Mouse (Mus musculus) limb, embryonic 10.5 days (tissue): ENCODE data around the gene Kmt2e. TPM values are rescaled to one million over a fixed set of nuclear protein-coding genes. Genes with fewer than 3 reads are reported as not detected.

Source experiments
- DNase-seq: peaks from one replicate; pipeline ENCODE4 v3.0.0-alpha.2; 2017; ENCODE audit warnings: low spot score
- H3K27ac ChIP-seq: fragments of 300-500 bp; sonication (generic); 2 replicates; pipeline ENCODE4 v1.5.1; 2016; ENCODE audit warnings: mild to moderate bottlenecking
- H3K27me3 ChIP-seq: fragments of 300-500 bp; sonication (generic); 2 replicates; pipeline ENCODE4 v1.6.1; 2016; ENCODE audit warnings: low read depth, mild to moderate bottlenecking; ENCODE audit not compliant: poor library complexity, severe bottlenecking
- H3K36me3 ChIP-seq: fragments of 300-500 bp; sonication (generic); 2 replicates; pipeline ENCODE4 v1.6.1; 2016; ENCODE audit warnings: mild to moderate bottlenecking, moderate library complexity
- H3K4me1 ChIP-seq: fragments of 300-500 bp; sonication (generic); 2 replicates; pipeline ENCODE4 v1.6.1; 2016
- H3K4me3 ChIP-seq: fragments of 300-500 bp; sonication (generic); 2 replicates; pipeline ENCODE4 v1.5.1; 2016; ENCODE audit warnings: mild to moderate bottlenecking, moderate library complexity
- H3K9me3 ChIP-seq: fragments of 300-500 bp; sonication (generic); replicated peaks from 2 replicates; pipeline ENCODE4 v1.6.1; 2016; ENCODE audit warnings: mild to moderate bottlenecking
- WGBS: fragments of 180-500 bp; shearing (Covaris S2); methylation state at CpG from one replicate; pipeline ENCODE4 v1.1.7; 2016; 5-methylcytosine and 5-hydroxymethylcytosine counted together
- polyA plus RNA-seq: library from polyadenylated mRNA; unstranded; fragments of >200 nt; fragmentation: Nextera tagmentation; extraction: Ambion mirVana; gene quantifications from 2 replicates; pipeline ENCODE4 v1.2.1, GENCODE M21; 2016

Gene Kmt2e
- polyA plus RNA-seq, 1 experiment from 2014 or later = 95.4 TPM

DNA sequence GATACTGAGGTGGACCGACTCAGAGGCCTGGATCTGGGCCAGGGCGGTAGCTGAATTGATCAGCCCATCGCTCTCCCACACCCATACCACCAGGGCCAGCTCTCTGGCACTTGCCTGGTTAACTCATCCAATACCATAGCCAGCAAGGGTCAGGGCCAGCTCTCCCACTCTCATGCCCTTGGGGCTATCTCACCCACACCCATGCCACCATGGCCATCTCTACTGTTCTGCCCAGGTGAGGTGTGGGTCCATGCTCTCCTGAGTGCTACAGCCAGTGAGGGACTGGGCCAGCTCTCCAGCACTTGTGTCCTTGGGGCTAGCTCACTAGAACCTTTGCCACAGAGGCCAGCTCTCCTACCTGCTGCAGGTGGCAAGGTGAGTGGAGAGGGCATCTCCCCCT lies 34.1 kb upstream of the Kmt2e start:
- no peaks in the 10 kb centered on the region for H3K27me3 ChIP-seq
- H3K9me3 ChIP-seq = no peaks in the 10 kb centered on the region
- H3K36me3 ChIP-seq = peaks cover 42% of the 10 kb centered on the region
- no peak overlapping the region for H3K27ac ChIP-seq
- WGBS = 95% methylated on average over 3 of the region's 3 CpGs
- no peak for DNase-seq
- no peaks in the 10 kb centered on the region for H3K4me1 ChIP-seq
- no peak overlapping the region for H3K4me3 ChIP-seq

DNA sequence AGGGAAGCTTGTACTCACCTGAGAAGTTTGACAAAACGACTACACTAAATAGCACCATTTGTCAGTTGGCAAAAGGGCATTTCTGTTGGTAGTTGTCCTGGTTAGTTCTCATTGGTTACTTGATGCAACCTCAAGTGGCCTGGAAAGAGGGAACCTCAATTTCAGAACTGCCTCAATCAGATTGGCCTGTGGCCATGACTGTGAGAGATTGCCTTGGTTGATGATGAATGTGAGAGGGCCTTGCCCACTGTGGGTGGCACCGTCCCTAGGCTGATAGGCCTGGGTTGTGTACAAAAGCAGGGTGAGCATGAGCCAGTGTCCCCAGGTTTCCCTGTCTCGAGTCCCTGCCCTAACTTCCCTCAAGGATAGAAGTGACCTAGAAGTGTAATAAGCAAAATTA lies 33.4 kb upstream of the Kmt2e start:
- no peak overlapping the region for H3K27ac ChIP-seq
- H3K4me3 ChIP-seq = no peak overlapping the region
- H3K4me1 ChIP-seq = no peaks in the 10 kb centered on the region
- H3K36me3 ChIP-seq = peaks cover 49% of the 10 kb centered on the region
- no peaks in the 10 kb centered on the region for H3K9me3 ChIP-seq
- H3K27me3 ChIP-seq = no peaks in the 10 kb centered on the region
- no peak for DNase-seq
- 93% methylated on average over 3 of the region's 3 CpGs for WGBS

DNA sequence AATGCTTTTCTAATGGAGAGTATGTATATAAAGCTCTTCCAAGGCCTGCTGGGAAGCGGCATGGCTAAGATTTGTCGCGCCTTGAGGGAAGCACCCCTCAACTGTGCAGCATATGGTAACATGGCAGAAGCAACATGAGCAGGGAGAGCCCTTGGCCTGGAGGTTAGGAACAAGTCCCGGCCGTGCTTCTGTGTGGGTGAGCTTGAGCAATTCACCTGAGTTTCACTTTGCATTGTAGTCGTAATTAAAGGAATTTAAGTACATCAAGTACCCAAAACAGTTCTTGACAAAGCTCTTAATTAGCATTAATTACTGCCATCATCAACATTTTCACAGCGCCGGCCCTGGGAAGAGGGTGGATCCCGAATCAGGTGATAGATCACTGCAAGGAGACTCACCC lies 32.9 kb upstream of the Kmt2e start:
- H3K27me3 ChIP-seq = no peaks in the 10 kb centered on the region
- no peak overlapping the region for H3K27ac ChIP-seq
- no peaks in the 10 kb centered on the region for H3K4me1 ChIP-seq
- H3K9me3 ChIP-seq = no peaks in the 10 kb centered on the region
- peaks cover 54% of the 10 kb centered on the region for H3K36me3 ChIP-seq
- no peak for DNase-seq
- no peak overlapping the region for H3K4me3 ChIP-seq
- 78% methylated on average over 9 of the region's 9 CpGs for WGBS

DNA sequence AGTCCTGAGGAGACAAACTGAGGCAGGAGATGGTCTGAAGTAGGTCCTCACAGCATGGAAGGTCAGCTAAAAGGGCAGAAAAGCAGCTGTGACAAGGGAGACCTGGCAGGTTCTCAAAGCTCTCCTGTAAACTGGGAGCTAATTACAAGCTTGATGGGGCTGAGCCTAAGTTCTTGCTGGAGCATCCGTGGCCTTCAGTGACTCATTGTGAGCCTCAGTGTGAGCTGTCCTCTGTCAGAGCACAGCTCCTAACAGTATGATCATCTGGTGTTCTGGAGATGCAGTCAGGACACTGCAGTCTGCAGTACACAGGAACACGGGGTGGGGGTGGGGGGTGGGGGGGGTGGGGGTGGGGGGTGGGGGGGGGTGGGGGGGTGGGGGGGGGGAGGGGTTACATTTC lies 32.2 kb upstream of the Kmt2e start:
- Histone ChIP-seq H3K4me1 (no peaks in the 10 kb centered on the region), H3K4me3 (no peak overlapping the region), H3K9me3 (no peaks in the 10 kb centered on the region), H3K36me3 (peaks cover 56% of the 10 kb centered on the region), H3K27ac (no peak overlapping the region), H3K27me3 (no peaks in the 10 kb centered on the region)
- 48% methylated on average over 1 of the region's 2 CpGs for WGBS
- no peak for DNase-seq

GRCm38 (mm10) chr5:23403161-23403560 lies 31.1 kb upstream of the Kmt2e start:
- DNase-seq = no peak
- H3K36me3 ChIP-seq = peaks cover 56% of the 10 kb centered on the region
- no peak overlapping the region for H3K27ac ChIP-seq
- H3K4me1 ChIP-seq = no peaks in the 10 kb centered on the region
- 56% methylated on average over 11 of the region's 11 CpGs for WGBS
- H3K4me3 ChIP-seq = no peak overlapping the region
- H3K9me3 ChIP-seq = no peaks in the 10 kb centered on the region
- H3K27me3 ChIP-seq = no peaks in the 10 kb centered on the region

- Histone ChIP-seq H3K27me3 (no peaks in the 10 kb centered on the region), H3K4me3 (no peak overlapping the region), H3K36me3 (peaks cover 58% of the 10 kb centered on the region), H3K9me3 (no peaks in the 10 kb centered on the region), H3K27ac (no peak overlapping the region), H3K4me1 (no peaks in the 10 kb centered on the region)
- DNase-seq = no peak
- 93% methylated on average over 12 of the region's 12 CpGs for WGBS
Measured at GRCm38 (mm10) chr5:23405666-23406404, 28.4 kb upstream of the Kmt2e start.

- peaks cover 58% of the 10 kb centered on the region for H3K36me3 ChIP-seq
- 89% methylated on average over 4 of the region's 4 CpGs for WGBS
- no peak for DNase-seq
Measured at GRCm38 (mm10) chr5:23406405-23406745, 27.9 kb upstream of the Kmt2e start.

DNA sequence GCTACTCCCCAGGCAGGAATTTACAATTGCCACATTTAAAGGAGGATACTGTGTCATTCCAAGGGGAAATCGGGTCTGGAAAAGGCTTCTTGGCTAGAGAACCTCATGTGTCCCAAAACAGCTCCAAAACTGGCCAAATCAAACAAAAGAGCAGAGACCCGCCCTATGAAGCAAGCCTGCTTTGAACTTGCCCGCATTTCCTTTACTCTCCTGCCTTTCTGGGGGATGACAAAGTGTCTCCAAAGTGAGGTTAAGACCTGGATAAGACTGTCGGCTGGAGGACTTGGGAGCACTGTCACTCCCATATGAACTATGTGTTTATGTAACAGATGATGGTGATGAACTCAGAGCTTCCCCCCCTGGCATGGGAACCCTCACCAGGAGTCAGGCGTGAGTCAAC lies 26.1 kb upstream of the Kmt2e start:
- Histone ChIP-seq H3K27me3 (no peaks in the 10 kb centered on the region), H3K36me3 (peaks cover 63% of the 10 kb centered on the region)
- no peak for DNase-seq

More at GRCm38 (mm10) chr5:23406405-23406745, 27.9 kb upstream of the Kmt2e start:
- Histone ChIP-seq H3K27ac (no peak overlapping the region), H3K27me3 (no peaks in the 10 kb centered on the region), H3K4me1 (no peaks in the 10 kb centered on the region; the same call in 1 of the 2 replicates), H3K4me3 (no peak overlapping the region), H3K9me3 (no peaks in the 10 kb centered on the region)

DNA sequence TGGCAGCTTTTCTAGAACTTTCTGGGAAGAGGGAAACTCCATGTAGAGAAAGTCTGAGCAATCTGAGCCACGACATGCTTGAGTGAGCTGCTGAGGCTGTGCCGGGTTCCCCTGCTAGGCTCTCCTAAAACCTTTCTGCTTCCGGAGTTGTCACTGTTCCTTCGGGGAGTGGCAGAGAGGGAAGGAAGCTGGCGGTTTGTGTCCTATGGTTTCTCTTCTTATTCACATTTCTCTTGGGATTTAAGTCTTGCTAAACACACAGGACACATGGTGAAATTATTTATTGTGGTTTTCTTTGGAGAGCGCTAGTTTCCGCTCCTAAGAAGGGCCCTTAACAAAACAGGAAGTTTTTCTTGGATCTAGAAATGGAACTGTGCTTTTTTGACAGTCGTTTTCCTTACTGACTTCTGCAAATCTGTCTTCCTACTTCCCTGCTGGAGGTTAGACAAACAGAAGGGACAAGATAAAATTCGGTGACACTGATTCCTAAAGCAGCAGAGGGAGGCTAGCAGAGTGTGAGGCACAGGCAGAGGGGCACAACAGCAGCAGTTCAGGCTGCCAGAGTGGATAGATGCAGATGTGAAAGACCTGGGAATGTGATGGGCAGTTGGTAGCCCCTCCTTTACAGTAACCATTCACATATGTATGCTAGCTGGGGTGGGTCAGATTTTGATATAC lies 24.1 kb upstream of the Kmt2e start:
- H3K27ac ChIP-seq = no peak overlapping the region

More for the DNA sequence above, 26.1 kb upstream of the Kmt2e start:
- WGBS = 76% methylated on average over 5 of the region's 5 CpGs
- Histone ChIP-seq H3K4me3 (no peak overlapping the region), H3K4me1 (peaks cover 15% of the 10 kb centered on the region), H3K27ac (no peak overlapping the region), H3K9me3 (no peaks in the 10 kb centered on the region)

DNA sequence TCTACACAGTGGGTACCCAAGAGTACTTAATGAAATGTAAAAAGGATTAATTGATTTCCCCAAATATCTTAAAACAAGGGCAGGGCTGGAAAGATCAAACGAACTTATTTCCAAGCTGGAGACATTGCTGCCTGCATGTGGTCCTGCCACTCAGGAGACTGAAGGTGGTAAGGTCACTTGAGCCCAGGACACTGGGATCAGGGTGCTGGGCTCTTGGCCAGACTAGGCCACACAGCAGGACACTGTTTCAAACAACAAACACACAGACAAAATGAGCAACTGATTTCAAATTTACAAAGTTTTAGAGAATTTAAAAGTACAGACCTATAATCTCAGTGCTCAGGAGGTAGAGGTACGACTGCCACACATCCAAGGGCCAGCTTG lies 23.5 kb upstream of the Kmt2e start:
- 79% methylated on average over 2 of the region's 2 CpGs for WGBS

More for the DNA sequence above, 24.1 kb upstream of the Kmt2e start:
- H3K9me3 ChIP-seq = no peaks in the 10 kb centered on the region
- no peak for DNase-seq
- peaks cover 53% of the 10 kb centered on the region for H3K36me3 ChIP-seq
- peaks cover 36% of the 10 kb centered on the region for H3K4me1 ChIP-seq
- 88% methylated on average over 9 of the region's 9 CpGs for WGBS
- H3K4me3 ChIP-seq = no peak overlapping the region
- no peaks in the 10 kb centered on the region for H3K27me3 ChIP-seq

GRCm38 (mm10) chr5:23411640-23412039 lies 22.6 kb upstream of the Kmt2e start:
- Histone ChIP-seq H3K27me3 (no peaks in the 10 kb centered on the region), H3K9me3 (no peaks in the 10 kb centered on the region), H3K4me1 (peaks cover 47% of the 10 kb centered on the region), H3K36me3 (peaks cover 40% of the 10 kb centered on the region), H3K27ac (no peak overlapping the region), H3K4me3 (no peak overlapping the region)
- DNase-seq = no peak
- 91% methylated on average over 10 of the region's 10 CpGs for WGBS

More for the DNA sequence above, 23.5 kb upstream of the Kmt2e start:
- Histone ChIP-seq H3K36me3 (peaks cover 48% of the 10 kb centered on the region), H3K9me3 (no peaks in the 10 kb centered on the region), H3K4me1 (peaks cover 42% of the 10 kb centered on the region), H3K4me3 (no peak overlapping the region), H3K27me3 (no peaks in the 10 kb centered on the region), H3K27ac (no peak overlapping the region)
- DNase-seq = no peak

DNA sequence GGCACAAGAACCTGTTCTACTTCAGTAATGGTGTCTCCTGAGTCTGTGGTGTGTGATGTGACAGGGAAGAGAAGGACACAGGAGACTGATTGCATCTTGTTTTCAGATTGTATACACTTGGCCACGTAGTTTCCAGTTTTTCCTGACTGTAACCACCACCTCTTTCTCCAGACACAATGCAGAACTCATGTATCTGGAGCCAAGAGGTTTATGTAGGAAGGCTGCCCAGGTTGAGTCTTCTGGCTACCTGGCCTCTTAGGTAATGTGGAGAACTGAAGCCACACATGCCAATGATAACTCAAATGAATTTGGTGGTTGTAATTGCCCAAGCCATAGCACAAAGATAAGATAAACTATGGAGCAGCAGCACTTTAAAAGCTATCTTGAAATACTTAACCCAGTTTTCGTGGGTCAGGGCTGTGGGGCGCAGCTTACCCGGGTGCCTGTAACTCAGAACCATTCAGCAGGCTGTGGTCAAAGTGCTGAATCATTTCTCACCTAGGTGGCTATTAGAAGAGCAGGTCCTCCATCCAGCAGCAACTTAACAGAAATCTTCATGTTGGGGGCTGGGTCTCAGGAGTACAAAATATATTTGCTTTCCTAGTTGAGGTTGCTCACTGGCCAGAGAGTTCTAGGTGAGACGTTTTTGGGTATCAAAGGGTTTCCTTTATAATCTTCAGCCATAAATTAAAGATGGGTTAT lies 21.8 kb upstream of the Kmt2e start:
- Histone ChIP-seq H3K4me1 (peaks cover 49% of the 10 kb centered on the region), H3K4me3 (no peak overlapping the region), H3K27ac (no peak overlapping the region), H3K36me3 (peaks cover 40% of the 10 kb centered on the region), H3K27me3 (no peaks in the 10 kb centered on the region), H3K9me3 (no peaks in the 10 kb centered on the region)
- no peak for DNase-seq
- WGBS = 82% methylated on average over 5 of the region's 5 CpGs

DNA sequence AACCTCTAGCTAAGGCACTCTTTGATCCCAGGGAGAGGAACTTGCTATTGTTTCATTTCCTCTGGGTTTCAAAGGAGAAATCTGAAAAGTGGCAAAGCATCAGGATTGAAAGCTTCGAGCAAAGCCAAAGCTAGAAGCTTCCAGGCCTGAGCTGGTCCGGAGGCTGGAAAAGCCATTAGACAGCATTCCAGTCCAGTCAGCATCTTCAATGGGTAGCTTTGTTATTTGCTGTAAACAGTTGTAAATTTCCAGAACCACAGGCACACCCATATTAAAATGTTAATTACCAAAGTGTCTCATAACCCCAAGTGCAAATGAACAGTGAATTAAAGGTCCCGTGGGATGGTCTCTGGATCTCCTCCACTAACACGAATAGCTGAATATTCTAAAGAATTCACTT lies 21.2 kb upstream of the Kmt2e start:
- Histone ChIP-seq H3K4me3 (no peak overlapping the region), H3K4me1 (peaks cover 55% of the 10 kb centered on the region), H3K27me3 (no peaks in the 10 kb centered on the region), H3K9me3 (no peaks in the 10 kb centered on the region), H3K27ac (no peak overlapping the region), H3K36me3 (peaks cover 39% of the 10 kb centered on the region)
- no peak for DNase-seq
- WGBS = 73% methylated on average over 4 of the region's 4 CpGs
